Mouse (Mus musculus) telencephalon, adult 2 months (tissue): ENCODE results near the gene Tagap.
"Not testable (repeated sequence)": the region's sequence is repeated elsewhere in the genome, so short reads cannot be mapped to it uniquely, and the experiment has no call there.

Experiments used
- DNase-seq: peaks from one replicate; pipeline ENCODE4 v3.0.0-alpha.2; 2011; ENCODE audit warnings: low read depth, low spot score

Gene Tagap

DNA sequence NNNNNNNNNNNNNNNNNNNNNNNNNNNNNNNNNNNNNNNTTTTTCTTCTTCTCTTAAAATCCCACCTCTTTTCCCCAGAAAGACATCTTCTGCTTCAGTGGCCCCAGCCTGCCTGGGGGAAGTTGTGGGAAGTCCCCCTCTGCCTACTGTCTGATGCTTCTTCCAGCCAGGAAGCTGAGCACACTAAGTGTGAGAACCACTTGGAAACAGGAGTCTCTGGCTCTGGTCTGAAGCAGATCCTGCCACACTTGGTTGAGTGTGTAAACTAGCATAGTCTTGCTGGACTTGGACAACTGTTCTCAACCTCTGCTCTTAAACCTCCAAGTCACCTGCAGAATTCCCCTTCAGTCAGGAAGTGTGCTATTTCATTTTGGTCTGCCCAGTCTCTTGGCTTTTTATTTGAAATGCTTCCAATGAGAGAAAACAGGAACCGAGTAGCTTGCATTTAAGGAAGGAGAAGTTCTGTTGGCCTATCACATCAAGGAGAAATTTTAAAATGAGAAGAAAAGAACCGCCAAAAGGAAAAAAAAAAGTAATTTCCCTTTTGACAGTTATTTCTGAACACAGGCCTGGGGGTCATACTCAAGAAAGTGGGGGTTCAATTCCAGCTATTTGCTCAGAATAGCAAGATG lies 11.1 kb upstream of the Tagap start:
- no peak for DNase-seq

GRCm38 (mm10) chr17:7915791-7916190 lies 10.0 kb upstream of the Tagap start:
- DNase-seq, result no peak

GRCm38 (mm10) chr17:7916782-7917574 lies 8.8 kb upstream of the Tagap start:
- no peak for DNase-seq

GRCm38 (mm10) chr17:7918355-7918754 lies 7.4 kb upstream of the Tagap start:
- DNase-seq, result no peak

DNA sequence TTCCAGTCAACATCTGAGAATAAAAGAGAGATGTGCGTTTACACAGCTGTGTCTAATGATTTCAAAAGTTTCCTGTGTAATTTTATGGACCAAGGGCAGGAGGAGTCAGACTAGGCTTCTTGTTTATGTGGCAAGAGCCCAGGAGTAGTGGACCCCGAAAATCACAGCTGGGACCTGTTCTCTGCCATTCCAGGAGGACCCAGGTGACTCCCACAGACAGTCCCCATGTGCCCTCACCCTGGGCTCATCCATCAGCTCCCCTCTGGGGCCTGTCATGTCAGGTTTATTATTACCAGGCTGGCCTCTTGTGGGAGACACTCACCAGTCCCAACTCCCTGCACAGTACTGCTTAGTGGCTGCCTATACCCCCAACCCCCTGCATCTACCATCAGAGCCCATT lies 6.6 kb upstream of the Tagap start:
- no peak for DNase-seq

DNA sequence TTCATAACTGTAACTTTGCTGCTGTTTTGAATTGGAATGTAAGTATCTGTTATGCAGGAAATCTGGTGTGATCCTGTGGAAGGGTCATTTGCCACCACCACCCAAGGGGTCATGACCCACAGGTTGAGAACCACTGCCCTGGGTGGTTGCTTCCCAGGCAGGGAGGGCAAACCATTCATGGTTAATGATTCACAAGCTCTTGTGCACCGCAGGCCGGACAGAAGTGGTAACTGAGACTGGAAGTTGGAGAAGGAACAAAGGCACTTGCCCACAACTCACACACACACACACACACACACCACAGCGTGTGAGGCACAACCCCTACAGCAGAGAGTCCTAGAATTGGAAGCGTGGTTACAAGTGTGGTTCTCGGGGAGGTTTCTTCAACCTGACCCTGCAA lies 3.2 kb upstream of the Tagap start:
- no peak for DNase-seq

- no peak for DNase-seq
Observed at GRCm38 (mm10) chr17:7924185-7924725, 1.5 kb upstream of the Tagap start.

DNA sequence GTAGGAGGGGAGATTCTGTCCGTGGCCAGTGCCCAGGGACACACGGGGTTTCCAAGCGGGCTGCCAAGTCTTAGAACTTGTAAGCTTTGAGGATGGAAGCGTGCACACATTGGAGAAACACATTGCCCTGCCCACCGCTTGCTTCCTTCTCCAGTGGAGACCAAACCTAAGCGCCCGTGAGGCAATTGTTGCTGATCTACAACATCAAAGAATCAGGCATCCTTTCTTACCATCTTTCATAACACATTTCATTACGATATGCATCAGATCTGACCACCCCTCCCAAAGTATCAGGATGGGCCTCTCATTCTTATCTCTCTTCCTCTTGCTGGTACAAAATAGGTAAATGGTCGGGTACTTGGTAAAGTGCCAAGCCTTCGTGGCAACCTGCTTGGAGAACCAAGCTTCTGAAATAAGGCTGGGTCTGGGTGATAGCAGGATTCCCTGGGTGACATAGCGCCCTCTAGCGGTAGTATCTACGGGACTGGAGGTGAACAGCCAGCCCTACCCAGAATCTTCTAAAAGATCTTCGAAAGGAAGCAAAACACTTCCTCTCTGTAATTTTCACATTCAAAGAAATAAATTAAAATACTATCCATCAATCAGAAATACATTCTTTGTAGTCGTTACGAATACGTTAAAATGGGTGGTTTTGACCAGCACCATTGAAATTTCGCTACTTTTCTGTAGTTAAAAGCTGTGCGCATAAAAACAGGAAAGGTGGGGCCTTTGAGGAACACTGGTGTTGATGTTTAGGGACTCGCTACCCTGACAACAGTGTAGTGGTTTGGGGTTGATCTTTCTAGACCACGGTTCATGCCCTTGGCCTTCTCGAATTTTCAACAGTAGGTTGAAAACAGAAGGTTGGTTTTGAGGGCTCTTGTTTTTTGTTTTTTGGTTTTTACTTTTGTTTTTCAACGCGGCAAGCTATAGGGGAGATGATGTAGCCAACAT lies 2.1 kb downstream of the Tagap start:
- no peak for DNase-seq

DNA sequence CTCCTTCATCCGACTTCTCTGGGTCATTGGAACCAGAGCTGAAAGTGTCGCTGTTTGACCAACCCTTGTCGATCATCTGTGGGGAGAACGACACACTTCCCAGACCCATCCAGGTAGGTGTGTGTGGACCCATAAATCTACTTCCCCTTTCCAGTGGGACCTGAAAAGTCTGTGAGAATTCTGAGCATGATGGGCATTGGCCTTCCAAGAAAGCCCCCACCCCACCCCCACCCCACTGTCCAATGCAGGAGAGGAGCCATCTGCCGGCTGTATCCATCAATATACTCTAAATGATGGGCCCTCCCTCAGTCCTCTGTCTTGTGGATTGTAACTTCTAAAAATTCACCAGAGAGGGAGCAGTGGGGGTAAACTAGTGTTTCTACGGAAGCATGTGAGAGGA lies 2.9 kb downstream of the Tagap start:
- no peak for DNase-seq

- no peak for DNase-seq
Observed at GRCm38 (mm10) chr17:7929279-7929678, 3.5 kb downstream of the Tagap start.

GRCm38 (mm10) chr17:7931096-7931990 lies 5.5 kb downstream of the Tagap start:
- DNase-seq, result no peak

GRCm38 (mm10) chr17:7932121-7932520 lies 6.3 kb downstream of the Tagap start:
- not testable (repeated sequence) for DNase-seq

- DNase-seq, result no peak
Observed at GRCm38 (mm10) chr17:7939640-7940039, 13.8 kb downstream of the Tagap start.

DNA sequence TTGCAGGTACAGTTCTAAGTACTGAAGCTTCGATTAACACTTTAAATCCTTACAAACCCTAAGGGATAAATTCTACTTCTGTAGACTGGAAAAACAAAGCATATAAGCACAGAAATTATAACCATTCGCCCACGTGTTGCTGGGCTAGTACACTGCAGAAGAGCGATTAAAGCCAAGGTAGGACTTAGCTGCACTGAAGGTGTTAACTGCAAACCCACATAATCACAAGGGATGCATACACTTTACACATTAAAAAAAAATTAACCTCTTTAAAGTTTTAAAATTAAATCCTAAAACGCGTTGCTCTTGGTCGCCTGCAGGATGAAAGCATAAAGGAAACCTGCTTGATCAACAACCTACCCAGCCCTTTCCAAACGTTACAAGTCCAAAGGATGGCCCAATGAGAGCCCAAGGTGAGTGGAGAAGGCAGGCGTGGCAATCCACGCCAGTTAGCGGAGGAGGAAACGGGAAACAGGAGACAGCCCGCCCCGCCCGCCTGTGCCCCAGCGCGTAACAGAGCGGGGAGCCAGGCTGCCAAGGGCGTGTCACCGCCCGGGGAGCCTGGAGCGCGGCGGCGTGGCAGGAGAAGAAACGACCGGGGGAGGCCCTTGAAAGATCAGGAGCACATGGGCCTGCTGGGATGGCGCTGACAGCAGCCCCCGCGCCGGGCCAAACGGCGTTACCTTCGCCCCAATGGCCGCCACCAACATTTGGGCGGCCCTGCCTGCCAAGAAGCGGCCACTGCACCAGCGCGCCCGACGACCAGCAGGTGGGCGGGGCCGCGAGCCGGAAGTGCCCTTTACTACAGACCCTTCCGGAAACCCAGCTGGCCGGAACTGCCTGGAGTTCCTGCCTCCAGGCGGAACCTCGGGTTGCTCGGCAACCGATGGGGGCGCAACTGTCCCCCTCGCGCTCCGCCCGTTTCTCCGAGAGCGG lies 19.6 kb downstream of the Tagap start, which contains the start of gene Rsph3a:
Rsph3a (plus strand) TSS at position 498 of the 936 bp plus-strand sequence.
- peak; percentile 67 for DNase-seq

DNA sequence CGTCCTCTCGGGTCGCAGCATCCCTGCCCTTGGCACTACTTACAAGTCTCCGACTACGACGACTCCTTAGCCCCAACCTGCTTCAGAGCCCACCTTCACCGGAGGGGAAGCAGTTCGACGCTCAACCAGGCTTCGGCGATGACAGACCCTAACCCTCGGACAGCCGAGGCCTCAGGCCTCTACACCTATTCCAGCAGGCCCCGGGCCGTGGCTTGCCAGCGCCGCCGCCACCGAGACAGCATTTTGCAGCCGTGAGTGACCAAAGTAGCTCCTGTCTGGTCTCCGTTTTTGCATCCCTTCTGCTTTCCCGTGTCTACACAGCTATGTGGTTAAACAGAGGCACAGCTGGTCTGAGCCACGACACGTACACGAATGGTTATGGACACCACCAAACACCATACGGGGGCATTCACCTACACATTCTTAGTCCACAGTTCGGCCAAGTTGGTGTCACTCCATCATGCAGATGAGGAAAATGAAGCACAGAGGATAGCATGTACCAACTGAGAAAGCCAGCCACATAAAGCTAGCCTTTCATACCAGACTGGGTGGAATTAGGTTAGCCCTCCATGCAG lies 20.3 kb downstream of the Tagap start:
- not testable (repeated sequence) for DNase-seq

GRCm38 (mm10) chr17:7951333-7951732 lies 25.5 kb downstream of the Tagap start:
- not testable (repeated sequence) for DNase-seq

DNA sequence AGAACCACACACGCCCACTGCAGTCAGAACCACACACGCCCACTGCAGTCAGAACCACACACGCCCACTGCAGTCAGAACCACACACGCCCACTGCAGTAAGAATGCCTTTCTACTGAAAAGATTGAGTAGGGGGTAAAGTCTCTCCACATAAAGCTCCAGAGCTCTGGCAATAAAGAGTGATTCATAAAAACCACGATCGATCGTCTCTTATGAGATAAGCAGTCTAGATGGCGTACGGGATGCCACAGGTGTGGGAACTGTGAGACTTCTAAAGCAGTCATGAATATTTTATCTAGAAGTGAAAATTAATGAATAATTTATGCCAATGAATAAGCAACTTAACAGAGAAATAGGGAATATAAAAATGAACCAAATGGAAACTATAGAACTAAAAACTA lies 31.4 kb downstream of the Tagap start:
- DNase-seq, result not testable (repeated sequence)

GRCm38 (mm10) chr17:7963333-7963732 lies 37.5 kb downstream of the Tagap start:
- not testable (repeated sequence) for DNase-seq

DNA sequence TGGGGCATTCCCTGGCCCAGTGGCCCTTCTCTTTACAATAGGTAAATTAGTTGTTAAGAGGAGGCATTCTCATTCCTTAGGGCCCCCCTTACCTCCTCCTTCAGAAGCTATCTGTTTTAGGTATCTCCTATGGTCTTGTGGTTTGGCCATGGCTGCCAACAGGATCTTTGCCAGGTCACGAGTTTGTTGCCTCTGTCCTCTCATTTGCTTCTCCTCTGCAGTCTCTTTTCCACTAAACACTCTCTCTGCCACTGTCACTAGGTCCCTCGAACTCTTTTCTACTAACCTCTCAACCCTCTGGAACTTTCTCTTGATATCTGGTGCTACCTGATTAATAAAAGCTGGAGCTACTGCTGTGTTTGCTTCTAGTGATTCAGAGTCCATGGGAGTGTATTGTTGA lies 38.6 kb downstream of the Tagap start:
- not testable (repeated sequence) for DNase-seq
